Comparison of ENCODE assay signal across 12 mouse cellular contexts in the genomic region with DNA sequence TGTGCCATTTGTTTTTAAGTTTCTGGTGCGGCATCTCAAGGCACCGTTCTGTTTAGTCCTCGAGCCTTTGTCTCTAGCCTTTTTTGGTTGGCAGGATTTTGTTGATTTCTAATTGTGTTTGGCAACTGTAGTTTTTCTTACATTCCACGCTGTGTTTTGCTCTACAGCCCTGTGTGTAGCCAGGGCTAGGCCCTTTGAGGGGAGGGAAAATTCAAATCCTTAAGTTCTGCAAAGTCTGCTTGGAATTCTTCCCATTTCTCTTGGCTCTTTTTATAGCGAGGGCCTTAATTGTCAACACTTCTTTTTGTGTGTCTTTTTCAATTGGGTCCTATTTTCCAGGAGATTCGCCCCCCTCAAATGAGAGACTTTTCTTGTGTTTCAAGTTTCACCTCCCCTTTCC.
"Had no signal": no experiment of that assay in that cellular context is flagged by ENCODE, and none has a peak within 500 bp of the region (broad histone marks: within the 10 kb centered on the region; RNA-seq: fewer than 3 reads in every experiment).

No protein-coding gene starts in this region.

- H3K4me1 ChIP-seq: liver, embryonic 15.5 days had no signal

- H3K36me3 ChIP-seq: kidney, embryonic 15.5 days; liver, embryonic 15.5 days; neural tube, embryonic 12.5 days had no signal

- H3K27ac ChIP-seq: kidney, embryonic 15.5 days; liver, embryonic 15.5 days; neural tube, embryonic 12.5 days; stomach, postnatal 0 days had no signal

- H3K4me3 ChIP-seq: kidney, embryonic 15.5 days; liver, embryonic 15.5 days; neural tube, embryonic 12.5 days had no signal

- ATAC-seq: lung, postnatal 0 days had no signal

- H3K9me3 ChIP-seq: kidney, embryonic 15.5 days; liver, embryonic 15.5 days; neural tube, embryonic 12.5 days had no signal

- H3K9ac ChIP-seq: kidney, embryonic 15.5 days; liver, embryonic 15.5 days; neural tube, embryonic 12.5 days had no signal

- DNase-seq: kidney, postnatal 14 days; left cerebral cortex, postnatal 4 days; lung, adult 2 months; lung, postnatal 36 days; midbrain, embryonic 14.5 days; thymus, postnatal 14 days had no signal

- H3K27me3 ChIP-seq: kidney, embryonic 15.5 days; liver, embryonic 15.5 days; neural tube, embryonic 12.5 days had no signal

- H3K4me2 ChIP-seq: kidney, embryonic 15.5 days; liver, embryonic 11.5 days; liver, embryonic 15.5 days had no signal
